Mouse (Mus musculus) hindbrain, embryonic 15.5 days (tissue): ENCODE results near the gene Igsf9b. TPM values are rescaled to one million over a fixed set of nuclear protein-coding genes. Genes with fewer than 3 reads are reported as not detected.

ENCODE experiments used
- ATAC-seq: fragments of 200-750 bp; cut with Nextera tagmentation; 2 replicates; pipeline ENCODE4 v1.8.0; 2017; ENCODE audit warnings: low read depth, moderate number of reproducible peaks, moderate TSS enrichment; ENCODE audit not compliant: low FRiP score
- H3K27ac ChIP-seq: fragments of 300-500 bp; sonication (generic); replicated peaks from 2 replicates; pipeline ENCODE4 v1.5.1; 2015; ENCODE audit warnings: mild to moderate bottlenecking, inconsistent platforms
- H3K27me3 ChIP-seq: fragments of 300-500 bp; sonication (generic); 2 replicates; pipeline ENCODE4 v1.6.1; 2015; ENCODE audit warnings: control low read depth, inconsistent platforms
- H3K36me3 ChIP-seq: fragments of 300-500 bp; sonication (generic); 2 replicates; pipeline ENCODE4 v1.6.1; 2015; ENCODE audit warnings: control low read depth, inconsistent platforms
- H3K4me1 ChIP-seq: fragments of 300-500 bp; sonication (generic); replicated peaks from 2 replicates; pipeline ENCODE4 v1.6.1; 2015; ENCODE audit warnings: control low read depth, inconsistent platforms
- H3K4me2 ChIP-seq: fragments of 300-500 bp; sonication (generic); 2 replicates; pipeline ENCODE4 v1.6.1; 2015; ENCODE audit warnings: moderate library complexity, mild to moderate bottlenecking, inconsistent platforms
- H3K4me3 ChIP-seq: fragments of 300-500 bp; sonication (generic); 2 replicates; pipeline ENCODE4 v1.5.1; 2015; ENCODE audit warnings: mild to moderate bottlenecking, inconsistent platforms
- H3K9ac ChIP-seq: fragments of 300-500 bp; sonication (generic); 2 replicates; pipeline ENCODE4 v1.6.1; 2015; ENCODE audit warnings: inconsistent platforms
- H3K9me3 ChIP-seq: fragments of 300-500 bp; sonication (generic); 2 replicates; pipeline ENCODE4 v1.6.1; 2016; ENCODE audit warnings: control low read depth, inconsistent platforms
- WGBS: fragments of 180-500 bp; shearing (Covaris S2); methylation state at CpG from one replicate; pipeline ENCODE4 v1.1.7; 2015; 5-methylcytosine and 5-hydroxymethylcytosine counted together
- polyA plus RNA-seq: library from polyadenylated mRNA; unstranded; fragments of >200 nt; fragmentation: Nextera tagmentation; extraction: Ambion mirVana; gene quantifications from 2 replicates; pipeline ENCODE4 v1.2.1, GENCODE M21; 2015

The Igsf9b gene
- polyA plus RNA-seq, result 23.2 and 25.4 TPM in 2 replicates

GRCm38 (mm10) chr9:27298411-27299285 lies at the start of gene Igsf9b:
Gene Igsf9b (plus strand): TSS chr9:27299204.
- Histone ChIP-seq H3K4me1 (peaks cover 55% of the 10 kb centered on the region), H3K4me3 (peak within 1 kb of the TSS; percentile 82), H3K36me3 (no peaks in the 10 kb centered on the region), H3K9ac (peak within 1 kb of the TSS; percentile 71), H3K27me3 (no peaks in the 10 kb centered on the region), H3K9me3 (no peaks in the 10 kb centered on the region), H3K27ac (peak within 1 kb of the TSS; percentile 91), H3K4me2 (peak within 1 kb of the TSS; percentile 80)
- ATAC-seq, result peak; percentile 98
- WGBS, result under 1% methylated on average over 40 of the region's 40 CpGs

- H3K4me2 ChIP-seq, result no peak overlapping the region
- no peak for ATAC-seq
- H3K27me3 ChIP-seq, result no peaks in the 10 kb centered on the region
- no peak overlapping the region for H3K9ac ChIP-seq
- H3K27ac ChIP-seq, result no peak overlapping the region
- no peaks in the 10 kb centered on the region for H3K4me1 ChIP-seq
- no peaks in the 10 kb centered on the region for H3K9me3 ChIP-seq
- no peak overlapping the region for H3K4me3 ChIP-seq
- no peaks in the 10 kb centered on the region for H3K36me3 ChIP-seq
- 49% methylated on average over 7 of the region's 7 CpGs for WGBS
Observed at GRCm38 (mm10) chr9:27252034-27252714, 46.8 kb upstream of the Igsf9b start.

GRCm38 (mm10) chr9:27256454-27256853 lies 42.5 kb upstream of the Igsf9b start:
- 28% methylated on average over 6 of the region's 6 CpGs for WGBS
- peak; percentile 56; the same call in 1 of the 2 replicates for ATAC-seq

GRCm38 (mm10) chr9:27260378-27260947 lies 38.5 kb upstream of the Igsf9b start:
- H3K27ac ChIP-seq, result no peak overlapping the region
- H3K27me3 ChIP-seq, result no peaks in the 10 kb centered on the region
- no peaks in the 10 kb centered on the region for H3K9me3 ChIP-seq
- H3K9ac ChIP-seq, result no peak overlapping the region
- ATAC-seq, result 0 out of 2 replicates have a peak, but pooled peaks have one; percentile 15
- no peak overlapping the region for H3K4me3 ChIP-seq
- H3K4me2 ChIP-seq, result no peak overlapping the region
- 70% methylated on average over 3 of the region's 3 CpGs for WGBS
- no peaks in the 10 kb centered on the region for H3K36me3 ChIP-seq
- H3K4me1 ChIP-seq, result peaks cover 3% of the 10 kb centered on the region; the same call in 1 of the 2 replicates

More at GRCm38 (mm10) chr9:27256454-27256853, 42.5 kb upstream of the Igsf9b start:
- H3K4me2 ChIP-seq, result no peak overlapping the region
- H3K27me3 ChIP-seq, result no peaks in the 10 kb centered on the region
- no peak overlapping the region for H3K27ac ChIP-seq
- no peaks in the 10 kb centered on the region for H3K36me3 ChIP-seq
- H3K4me3 ChIP-seq, result no peak overlapping the region
- no peaks in the 10 kb centered on the region for H3K4me1 ChIP-seq
- H3K9ac ChIP-seq, result no peak overlapping the region
- H3K9me3 ChIP-seq, result no peaks in the 10 kb centered on the region

GRCm38 (mm10) chr9:27261905-27262304 lies 37.1 kb upstream of the Igsf9b start:
- Histone ChIP-seq H3K27ac (no peak overlapping the region; the same call in 1 of the 2 replicates), H3K36me3 (no peaks in the 10 kb centered on the region), H3K27me3 (no peaks in the 10 kb centered on the region), H3K4me3 (no peak overlapping the region), H3K9me3 (no peaks in the 10 kb centered on the region), H3K4me1 (peaks cover 3% of the 10 kb centered on the region; the same call in 1 of the 2 replicates), H3K4me2 (no peak overlapping the region), H3K9ac (no peak overlapping the region)
- 0 out of 2 replicates have a peak, but pooled peaks have one; percentile 19 for ATAC-seq
- WGBS, result 41% methylated on average over 2 of the region's 2 CpGs

GRCm38 (mm10) chr9:27265009-27265408 lies 34.0 kb upstream of the Igsf9b start:
- 56% methylated on average over 3 of the region's 3 CpGs for WGBS
- ATAC-seq, result no peak
- Histone ChIP-seq H3K4me1 (peaks cover 3% of the 10 kb centered on the region; the same call in 1 of the 2 replicates), H3K4me2 (no peak overlapping the region), H3K9me3 (no peaks in the 10 kb centered on the region), H3K9ac (no peak overlapping the region), H3K27me3 (no peaks in the 10 kb centered on the region), H3K36me3 (no peaks in the 10 kb centered on the region), H3K4me3 (no peak overlapping the region), H3K27ac (no peak overlapping the region)

- no peaks in the 10 kb centered on the region for H3K27me3 ChIP-seq
- H3K4me1 ChIP-seq, result no peaks in the 10 kb centered on the region
- 80% methylated on average over 5 of the region's 5 CpGs for WGBS
- H3K27ac ChIP-seq, result no peak overlapping the region
- H3K4me3 ChIP-seq, result no peak overlapping the region
- ATAC-seq, result no peak
- H3K4me2 ChIP-seq, result no peak overlapping the region
- H3K9me3 ChIP-seq, result no peaks in the 10 kb centered on the region
- H3K9ac ChIP-seq, result no peak overlapping the region
- no peaks in the 10 kb centered on the region for H3K36me3 ChIP-seq
Observed at GRCm38 (mm10) chr9:27267878-27268277, 31.1 kb upstream of the Igsf9b start.

GRCm38 (mm10) chr9:27268493-27268892 lies 30.5 kb upstream of the Igsf9b start:
- no peaks in the 10 kb centered on the region for H3K9me3 ChIP-seq
- H3K9ac ChIP-seq, result no peak overlapping the region
- H3K4me2 ChIP-seq, result no peak overlapping the region
- H3K4me3 ChIP-seq, result no peak overlapping the region
- no peak overlapping the region for H3K27ac ChIP-seq
- WGBS, result 92% methylated on average over 4 of the region's 4 CpGs
- H3K4me1 ChIP-seq, result no peaks in the 10 kb centered on the region
- no peaks in the 10 kb centered on the region for H3K27me3 ChIP-seq
- H3K36me3 ChIP-seq, result no peaks in the 10 kb centered on the region
- ATAC-seq, result no peak

- WGBS, result 44% methylated on average over 4 of the region's 4 CpGs
- Histone ChIP-seq H3K27ac (no peak overlapping the region), H3K9ac (no peak overlapping the region), H3K4me3 (no peak overlapping the region), H3K27me3 (no peaks in the 10 kb centered on the region), H3K4me1 (no peaks in the 10 kb centered on the region), H3K36me3 (no peaks in the 10 kb centered on the region), H3K9me3 (no peaks in the 10 kb centered on the region), H3K4me2 (no peak overlapping the region)
- no peak for ATAC-seq
Observed at GRCm38 (mm10) chr9:27269322-27269721, 29.7 kb upstream of the Igsf9b start.

- no peak overlapping the region for H3K4me3 ChIP-seq
- H3K27ac ChIP-seq, result no peak overlapping the region
- H3K27me3 ChIP-seq, result no peaks in the 10 kb centered on the region
- no peaks in the 10 kb centered on the region for H3K9me3 ChIP-seq
- no peaks in the 10 kb centered on the region for H3K4me1 ChIP-seq
- WGBS, result 89% methylated on average over 2 of the region's 2 CpGs
- no peaks in the 10 kb centered on the region for H3K36me3 ChIP-seq
- ATAC-seq, result no peak
- no peak overlapping the region for H3K9ac ChIP-seq
- no peak overlapping the region for H3K4me2 ChIP-seq
Observed at GRCm38 (mm10) chr9:27269904-27270303, 29.1 kb upstream of the Igsf9b start.

GRCm38 (mm10) chr9:27271899-27272298 lies 27.1 kb upstream of the Igsf9b start:
- no peak for ATAC-seq
- Histone ChIP-seq H3K4me2 (no peak overlapping the region), H3K9me3 (no peaks in the 10 kb centered on the region), H3K4me1 (no peaks in the 10 kb centered on the region), H3K36me3 (no peaks in the 10 kb centered on the region), H3K4me3 (no peak overlapping the region), H3K9ac (no peak overlapping the region), H3K27me3 (no peaks in the 10 kb centered on the region), H3K27ac (no peak overlapping the region)
- WGBS, result 83% methylated on average over 2 of the region's 2 CpGs

- no peak overlapping the region for H3K27ac ChIP-seq
- H3K36me3 ChIP-seq, result no peaks in the 10 kb centered on the region
- no peak overlapping the region for H3K9ac ChIP-seq
- no peaks in the 10 kb centered on the region for H3K9me3 ChIP-seq
- 89% methylated on average over 1 of the region's 1 CpGs for WGBS
- no peaks in the 10 kb centered on the region for H3K4me1 ChIP-seq
- H3K4me3 ChIP-seq, result no peak overlapping the region
- no peak for ATAC-seq
- no peaks in the 10 kb centered on the region for H3K27me3 ChIP-seq
- no peak overlapping the region for H3K4me2 ChIP-seq
Observed at GRCm38 (mm10) chr9:27272858-27273257, 26.1 kb upstream of the Igsf9b start.
